Mouse (Mus musculus): ENCODE data around the gene Fam110a.

The Fam110a gene

DNA sequence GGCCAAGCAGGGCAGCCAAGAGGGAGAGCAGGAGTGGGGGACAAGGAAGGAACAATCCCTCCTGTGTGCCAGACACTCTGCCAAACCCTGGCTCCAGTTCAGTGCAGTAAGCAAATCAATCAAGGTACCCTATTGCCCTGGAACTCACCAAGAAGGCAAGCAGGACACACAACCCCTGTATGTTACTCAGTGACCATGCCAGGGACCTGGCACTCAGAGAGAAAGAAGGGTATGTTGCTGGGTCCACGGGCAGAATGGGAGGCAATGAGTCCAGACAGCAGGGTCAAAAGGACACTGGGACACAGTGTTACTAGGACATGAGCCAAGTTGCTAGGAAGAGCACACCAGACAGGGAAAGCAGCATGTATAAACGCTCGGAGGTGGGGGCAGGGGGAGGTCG lies 54.3 kb downstream of the Fam110a start:
- DNase-seq = no peak

DNA sequence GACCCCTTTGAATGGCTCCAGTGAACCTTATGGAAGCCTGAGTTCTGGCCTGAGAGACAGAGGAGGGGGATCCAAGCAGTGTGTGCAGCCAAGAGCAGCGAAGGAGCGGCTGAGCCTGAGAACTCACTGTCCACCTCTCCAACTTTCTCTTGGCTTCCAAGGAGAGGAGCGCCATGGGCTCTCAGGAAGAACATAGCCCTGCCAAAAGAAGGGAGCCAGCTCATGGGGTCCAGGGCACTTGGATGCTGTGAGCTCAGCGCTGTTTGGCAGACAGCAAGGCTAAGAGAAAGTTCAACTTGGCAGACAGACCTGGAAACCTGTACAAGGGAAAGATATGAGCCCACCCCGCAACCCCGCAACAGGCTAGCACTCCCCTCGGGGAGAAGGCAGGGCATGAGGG lies 55.7 kb downstream of the Fam110a start:
- DNase-seq = no peak

DNA sequence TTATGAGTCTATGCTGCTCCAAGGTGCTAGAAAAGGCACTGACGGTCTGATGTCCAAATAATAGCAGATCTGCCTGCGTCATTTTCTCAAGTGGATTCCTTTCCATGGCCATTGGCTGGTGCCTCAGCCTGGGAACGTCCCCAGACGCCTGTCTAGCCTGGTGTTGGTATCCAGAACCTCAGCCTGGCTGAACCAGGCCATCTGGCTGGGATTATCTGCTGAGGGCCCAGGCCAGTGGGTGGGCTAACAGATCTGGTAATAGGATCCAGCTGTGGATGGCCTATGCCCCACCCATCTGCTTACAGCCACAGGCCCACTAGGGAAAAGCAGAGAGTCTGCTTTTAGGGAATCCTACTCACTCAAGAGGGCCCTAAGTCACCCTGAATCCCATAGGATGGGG lies 58.4 kb downstream of the Fam110a start:
- DNase-seq = no peak

DNA sequence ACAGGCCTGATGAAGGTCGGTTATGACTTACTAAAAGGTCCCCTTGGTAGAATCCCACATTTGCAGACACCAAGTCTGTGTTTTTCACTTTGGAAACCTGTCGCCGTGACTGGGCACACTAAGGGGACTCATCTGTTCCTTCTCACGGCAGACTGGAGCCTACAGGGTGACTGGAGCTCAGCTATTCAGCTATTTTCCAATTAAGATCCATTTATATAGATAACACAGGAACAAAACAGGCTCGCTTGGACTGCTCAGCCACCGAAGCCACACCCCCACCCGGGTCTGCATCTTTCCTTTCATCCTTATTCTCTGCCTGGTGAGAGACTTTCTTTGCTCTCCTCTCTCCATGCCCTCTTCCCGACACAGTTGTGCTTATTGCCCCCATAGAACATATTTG lies 59.0 kb downstream of the Fam110a start:
- no peak for DNase-seq
